Mouse (Mus musculus): ENCODE measurements around the gene 1110051M20Rik. TPM values are rescaled to one million over a fixed set of nuclear protein-coding genes. Genes with fewer than 3 reads are reported as not detected.
"Not testable (repeated sequence)": the region's sequence is repeated elsewhere in the genome, so short reads cannot be mapped to it uniquely, and the experiment has no call there.

The 1110051M20Rik gene
- polyA plus RNA-seq, 1 experiment from 2014 or later: 50.1 TPM

DNA sequence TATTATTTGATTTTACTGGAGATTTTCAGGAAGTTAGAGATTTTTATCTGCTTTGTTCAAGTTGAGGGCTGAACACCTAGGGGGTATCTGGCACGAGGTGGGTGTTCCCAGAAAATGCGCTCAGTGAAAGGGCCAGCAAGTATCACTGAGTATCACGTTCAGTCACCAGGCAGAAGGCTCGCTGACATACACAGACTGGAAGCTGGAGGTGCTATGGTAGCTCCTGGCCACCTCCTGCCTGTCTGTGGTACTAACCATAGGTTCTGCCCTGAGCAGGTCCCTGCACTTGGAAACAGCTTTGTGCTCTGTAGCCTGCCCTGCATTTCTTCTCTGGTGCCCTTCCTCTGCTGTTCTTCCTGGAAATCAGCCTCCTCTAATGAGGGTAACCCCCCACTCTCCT is 192.0 kb downstream of the 1110051M20Rik start:
- H3K36me3 ChIP-seq: no peaks in the 10 kb centered on the region
- H3K27me3 ChIP-seq (ENCODE audit: insufficient read depth, poor library complexity, severe bottlenecking): peaks cover 34% of the 10 kb centered on the region
- H3K4me3 ChIP-seq: no peak overlapping the region
- DNase-seq (ENCODE audit: low spot score): peak; percentile 16
- no peak overlapping the region for H3K27ac ChIP-seq
- WGBS: 48% methylated on average over 4 of the region's 4 CpGs
- H3K9me3 ChIP-seq: no peaks in the 10 kb centered on the region
- H3K4me1 ChIP-seq: peaks cover 37% of the 10 kb centered on the region

- peak; percentile 45 for DNase-seq (ENCODE audit: low spot score)
- no peaks in the 10 kb centered on the region for H3K36me3 ChIP-seq
- H3K9me3 ChIP-seq: no peaks in the 10 kb centered on the region
- 61% methylated on average over 4 of the region's 4 CpGs for WGBS
- no peak overlapping the region for H3K4me3 ChIP-seq
- no peak overlapping the region; the same call in 1 of the 2 replicates for H3K27ac ChIP-seq
- H3K27me3 ChIP-seq (ENCODE audit: insufficient read depth, poor library complexity, severe bottlenecking): peaks cover 34% of the 10 kb centered on the region
- peaks cover 32% of the 10 kb centered on the region for H3K4me1 ChIP-seq
These were observed 192.5 kb downstream of the 1110051M20Rik start for GRCm38 (mm10) chr2:91252001-91252400.

GRCm38 (mm10) chr2:91248366-91248765 is 196.1 kb downstream of the 1110051M20Rik start:
- H3K4me1 ChIP-seq: peaks cover 16% of the 10 kb centered on the region; the same call in 1 of the 2 replicates
- H3K36me3 ChIP-seq: no peaks in the 10 kb centered on the region
- no peaks in the 10 kb centered on the region for H3K9me3 ChIP-seq
- peaks cover 6% of the 10 kb centered on the region; the same call in 1 of the 2 replicates for H3K27me3 ChIP-seq (ENCODE audit: insufficient read depth, poor library complexity, severe bottlenecking)
- 77% methylated on average over 4 of the region's 4 CpGs for WGBS
- DNase-seq (ENCODE audit: low spot score): peak; percentile 28
- H3K4me3 ChIP-seq: no peak overlapping the region
- H3K27ac ChIP-seq: no peak overlapping the region

DNA sequence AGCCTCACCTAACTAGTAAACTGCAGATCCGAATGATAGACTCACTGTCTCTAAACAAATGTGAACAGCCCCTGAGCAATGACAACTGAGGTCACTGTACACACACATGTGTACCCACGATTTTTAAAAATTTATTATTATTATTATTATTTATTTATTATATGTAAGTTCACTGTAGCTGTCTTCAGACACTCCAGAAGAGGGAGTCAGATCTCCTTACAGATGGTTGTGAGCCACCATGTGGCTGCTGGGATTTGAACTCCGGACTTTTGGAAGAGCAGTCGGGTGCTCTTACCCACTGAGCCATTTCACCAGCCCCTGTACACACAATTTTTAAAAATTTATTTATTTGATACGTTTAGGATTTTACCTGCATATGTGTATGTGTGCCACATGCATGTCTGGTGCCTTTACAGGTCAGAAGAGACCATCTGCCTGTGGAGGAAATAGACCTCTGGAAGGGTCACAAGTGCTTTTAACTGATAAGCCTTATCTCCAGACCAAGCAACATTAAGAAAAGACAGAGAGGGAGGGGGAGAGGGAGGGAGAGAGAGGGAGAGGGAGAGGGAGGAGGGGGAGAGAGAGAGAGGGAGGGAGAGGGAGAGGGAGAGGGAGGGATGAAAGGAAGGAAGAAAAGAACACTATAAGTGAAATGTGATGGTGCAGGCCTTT is 199.8 kb downstream of the 1110051M20Rik start:
- no peak for DNase-seq (ENCODE audit: low spot score)
- H3K4me1 ChIP-seq: peaks cover 4% of the 10 kb centered on the region; the same call in 1 of the 2 replicates
- peak overlapping the region; percentile 52 for H3K27ac ChIP-seq
- H3K36me3 ChIP-seq: no peaks in the 10 kb centered on the region
- no peaks in the 10 kb centered on the region for H3K9me3 ChIP-seq
- H3K4me3 ChIP-seq: no peak overlapping the region
- 67% methylated on average over 5 of the region's 5 CpGs for WGBS
- no peaks in the 10 kb centered on the region for H3K27me3 ChIP-seq (ENCODE audit: insufficient read depth, poor library complexity, severe bottlenecking)

DNA sequence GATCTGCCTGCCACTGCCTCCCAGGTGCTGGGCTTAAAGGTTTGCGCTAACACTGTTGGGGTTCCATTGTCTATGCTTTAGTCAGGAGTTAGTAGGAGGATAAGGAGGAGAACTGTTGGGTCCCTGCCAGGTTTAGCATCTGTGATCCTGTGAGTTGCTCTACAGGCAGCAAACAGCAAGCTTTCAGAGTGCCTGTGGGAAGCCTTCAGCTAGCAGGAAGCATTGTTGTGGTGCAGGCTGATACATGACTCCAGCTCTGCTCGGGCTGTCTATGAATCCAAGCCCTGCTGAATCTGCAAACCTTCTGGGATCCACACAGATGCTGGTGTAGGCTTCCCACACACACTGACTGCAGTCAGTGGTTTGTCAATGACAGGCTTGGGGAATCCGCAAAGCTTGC is 201.1 kb downstream of the 1110051M20Rik start:
- no peak overlapping the region for H3K4me3 ChIP-seq
- peaks cover 4% of the 10 kb centered on the region; the same call in 1 of the 2 replicates for H3K4me1 ChIP-seq
- DNase-seq (ENCODE audit: low spot score): peak; percentile 50
- no peaks in the 10 kb centered on the region for H3K27me3 ChIP-seq (ENCODE audit: insufficient read depth, poor library complexity, severe bottlenecking)
- no peaks in the 10 kb centered on the region for H3K9me3 ChIP-seq
- 59% methylated on average over 3 of the region's 3 CpGs for WGBS
- H3K36me3 ChIP-seq: no peaks in the 10 kb centered on the region
- H3K27ac ChIP-seq: peak overlapping the region; percentile 5; the same call in 1 of the 2 replicates

DNA sequence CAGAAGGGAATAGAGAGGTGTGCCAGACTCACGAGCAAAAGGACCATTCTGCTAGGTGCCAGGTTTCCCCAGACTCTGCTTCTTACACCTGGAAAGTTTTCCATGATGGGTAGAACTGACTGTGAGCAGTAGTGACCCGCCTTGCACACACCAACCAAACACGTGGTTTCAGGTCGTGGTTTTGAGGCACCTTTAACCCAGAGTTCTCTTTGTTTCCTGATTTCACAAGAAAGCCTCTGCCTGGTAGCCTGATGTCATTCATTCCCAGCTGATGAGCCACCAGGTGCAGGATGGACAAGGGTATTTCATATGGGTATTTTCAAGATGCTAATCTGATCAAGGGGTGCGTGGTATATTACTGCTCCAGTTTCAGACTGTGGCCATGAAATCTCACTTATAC is 202.0 kb downstream of the 1110051M20Rik start:
- WGBS: 78% methylated on average over 5 of the region's 5 CpGs

DNA sequence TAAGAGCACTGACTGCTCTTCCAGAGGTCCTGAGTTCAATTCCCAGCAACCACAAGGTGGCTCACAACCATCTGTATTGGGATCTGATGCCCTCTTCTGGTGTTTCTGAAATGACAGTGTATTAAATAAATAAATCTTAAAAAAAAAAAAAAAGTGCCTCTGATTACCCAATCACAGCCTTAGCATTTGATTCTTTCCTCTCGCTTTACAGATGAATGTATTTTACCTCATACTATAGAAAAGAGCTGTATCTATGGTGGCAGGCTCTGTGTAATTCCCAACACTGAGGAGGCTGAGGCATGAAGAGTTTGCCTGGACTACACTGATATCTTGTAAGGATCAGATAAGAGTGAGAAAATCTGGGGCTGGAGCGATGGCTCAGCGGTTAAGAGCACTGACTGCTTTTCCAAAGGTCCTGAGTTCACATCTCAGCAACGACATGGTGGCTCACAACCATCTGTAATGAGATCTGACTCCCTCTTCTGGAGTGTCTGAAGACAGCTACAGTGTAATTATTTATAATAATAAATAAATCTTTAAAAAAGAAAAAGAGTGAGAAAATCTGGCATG is 206.9 kb downstream of the 1110051M20Rik start:
- H3K27me3 ChIP-seq (ENCODE audit: insufficient read depth, poor library complexity, severe bottlenecking); DNase-seq (ENCODE audit: low spot score); H3K36me3 ChIP-seq; H3K9me3 ChIP-seq: not testable (repeated sequence)
- Histone ChIP-seq H3K27ac (peak overlapping the region; percentile 93; the same call in 1 of the 2 replicates), H3K4me3 (peak overlapping the region; percentile 73), H3K4me1 (peaks cover 11% of the 10 kb centered on the region)
- WGBS: 21% methylated on average over 4 of the region's 4 CpGs

More for the DNA sequence above, 202.0 kb downstream of the 1110051M20Rik start:
- DNase-seq (ENCODE audit: low spot score): peak; percentile 27
- Histone ChIP-seq H3K4me1 (peaks cover 4% of the 10 kb centered on the region; the same call in 1 of the 2 replicates), H3K27ac (no peak overlapping the region), H3K27me3 (ENCODE audit: insufficient read depth, poor library complexity, severe bottlenecking) (no peaks in the 10 kb centered on the region), H3K36me3 (no peaks in the 10 kb centered on the region), H3K9me3 (no peaks in the 10 kb centered on the region), H3K4me3 (no peak overlapping the region)

DNA sequence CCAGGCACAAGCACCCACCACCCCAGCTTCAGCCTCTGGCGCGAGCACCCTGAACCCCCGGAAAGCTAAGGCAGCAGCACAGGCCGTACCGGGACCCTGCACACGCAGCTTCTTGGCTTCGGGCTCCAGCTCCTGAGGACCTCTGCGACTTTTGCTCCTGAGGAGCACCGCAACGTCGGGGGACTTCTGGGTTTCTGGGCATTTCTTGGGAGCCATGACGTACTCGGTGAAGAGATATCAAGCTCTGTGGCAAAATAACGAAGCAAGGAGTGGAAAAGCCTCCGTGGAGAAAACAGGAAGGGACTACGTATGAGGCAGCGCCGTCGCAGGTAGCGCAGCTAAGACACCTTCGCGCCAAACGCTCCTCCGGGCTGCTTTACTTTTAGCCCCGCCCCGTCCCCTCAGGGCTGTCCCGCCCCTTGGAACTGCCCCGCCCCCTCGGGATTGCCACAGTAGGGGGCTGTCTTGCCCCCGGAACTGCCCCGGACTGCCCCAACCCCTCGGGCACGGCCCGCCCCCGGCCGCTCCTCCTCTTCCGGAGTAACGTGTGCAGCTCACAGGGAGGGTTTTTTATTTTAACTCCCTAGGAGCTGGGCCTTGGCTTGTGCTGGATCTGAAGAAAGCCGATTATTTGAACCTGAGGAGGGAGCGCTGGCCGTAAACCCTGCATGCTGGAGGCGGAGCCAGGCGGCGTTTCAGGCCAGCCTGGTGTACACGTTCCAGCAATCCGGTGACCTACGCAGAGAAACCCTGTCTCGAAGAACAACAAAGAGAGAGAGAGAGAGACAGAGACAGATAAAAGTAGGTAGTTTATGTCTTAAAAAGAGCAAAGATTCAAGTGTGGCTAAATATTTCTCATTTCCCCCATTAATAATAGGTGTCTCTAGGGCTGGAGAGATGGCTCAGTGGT is 207.6 kb downstream of the 1110051M20Rik start, which contains the start of gene Ddb2:
Gene Ddb2, minus strand, starts transcription at position 382 of the 910 bp plus-strand sequence.
- peak within 1 kb of the TSS; percentile 93 for H3K27ac ChIP-seq
- no peaks in the 10 kb centered on the region for H3K9me3 ChIP-seq
- peak within 1 kb of the TSS; percentile 73 for H3K4me3 ChIP-seq
- under 1% methylated on average over 48 of the region's 48 CpGs for WGBS
- peaks cover 11% of the 10 kb centered on the region for H3K4me1 ChIP-seq
- no peaks in the 10 kb centered on the region for H3K27me3 ChIP-seq (ENCODE audit: insufficient read depth, poor library complexity, severe bottlenecking)
- peak; percentile 99 for DNase-seq (ENCODE audit: low spot score)
- H3K36me3 ChIP-seq: no peaks in the 10 kb centered on the region; the same call in 1 of the 2 replicates

- WGBS: 80% methylated on average over 2 of the region's 2 CpGs
- H3K4me1 ChIP-seq: no peaks in the 10 kb centered on the region
- no peak overlapping the region for H3K4me3 ChIP-seq
- no peaks in the 10 kb centered on the region for H3K27me3 ChIP-seq (ENCODE audit: insufficient read depth, poor library complexity, severe bottlenecking)
- no peak for DNase-seq (ENCODE audit: low spot score)
- H3K36me3 ChIP-seq: no peaks in the 10 kb centered on the region; the same call in 1 of the 2 replicates
- H3K27ac ChIP-seq: no peak overlapping the region
- no peaks in the 10 kb centered on the region for H3K9me3 ChIP-seq
These were observed 214.8 kb downstream of the 1110051M20Rik start for GRCm38 (mm10) chr2:91229735-91230134.

Small RNAs within 50 kb of the gene (microRNA-seq; reads per million reads assigned to microRNA genes)
- not detected for gene Gm22071

Other genes starting within 250 kb of the 1110051M20Rik start
- gene Nr1h3, start 241.9 kb downstream of the 1110051M20Rik start, polyA plus RNA-seq (2016; fragmentation: Nextera tagmentation; extraction: Ambion mirVana): 1.9 and 4.5 TPM in 2 replicates
- gene Acp2, start 241.8 kb downstream of the 1110051M20Rik start, polyA plus RNA-seq (2016; fragmentation: Nextera tagmentation; extraction: Ambion mirVana): 17.6 and 24.2 TPM in 2 replicates
- 7.3 and 9.4 TPM in 2 replicates for gene Ddb2, start 207.7 kb downstream of the 1110051M20Rik start, polyA plus RNA-seq (2016; fragmentation: Nextera tagmentation; extraction: Ambion mirVana)
- 26.0 and 27.4 TPM in 2 replicates for gene Pacsin3, start 188.8 kb downstream of the 1110051M20Rik start, polyA plus RNA-seq (2016; fragmentation: Nextera tagmentation; extraction: Ambion mirVana)
- gene Arfgap2, start 179.7 kb downstream of the 1110051M20Rik start, polyA plus RNA-seq (2016; fragmentation: Nextera tagmentation; extraction: Ambion mirVana): 82.3 and 85.7 TPM in 2 replicates
- gene Lrp4, start 12.8 kb upstream of the 1110051M20Rik start, polyA plus RNA-seq (2016; fragmentation: Nextera tagmentation; extraction: Ambion mirVana): 4.6 and 5.7 TPM in 2 replicates
- 77.2 and 82.6 TPM in 2 replicates for gene Ckap5, start 82.1 kb upstream of the 1110051M20Rik start, polyA plus RNA-seq (2016; fragmentation: Nextera tagmentation; extraction: Ambion mirVana)
- gene F2, start 191.7 kb upstream of the 1110051M20Rik start, polyA plus RNA-seq (2016; fragmentation: Nextera tagmentation; extraction: Ambion mirVana): 0.73 and 15.9 TPM in 2 replicates
- gene Zfp408, start 205.1 kb upstream of the 1110051M20Rik start, polyA plus RNA-seq (2016; fragmentation: Nextera tagmentation; extraction: Ambion mirVana): 7.4 and 10.4 TPM in 2 replicates
- 212 and 229 TPM in 2 replicates for gene Arhgap1, start 205.2 kb upstream of the 1110051M20Rik start, polyA plus RNA-seq (2016; fragmentation: Nextera tagmentation; extraction: Ambion mirVana)

All from heart, embryonic 10.5 days (tissue).